Mouse (Mus musculus) thymus, adult 18-20 months (tissue): ENCODE measurements around the gene Mns1.
"Not testable (repeated sequence)": the region's sequence is repeated elsewhere in the genome, so short reads cannot be mapped to it uniquely, and the experiment has no call there.

Source experiments
- DNase-seq, 2 experiments: peaks; one replicate each; pipeline ENCODE4 v3.0.0; 2022; ENCODE audit warnings: mixed read lengths in 2 of 2

Mns1 gene

DNA sequence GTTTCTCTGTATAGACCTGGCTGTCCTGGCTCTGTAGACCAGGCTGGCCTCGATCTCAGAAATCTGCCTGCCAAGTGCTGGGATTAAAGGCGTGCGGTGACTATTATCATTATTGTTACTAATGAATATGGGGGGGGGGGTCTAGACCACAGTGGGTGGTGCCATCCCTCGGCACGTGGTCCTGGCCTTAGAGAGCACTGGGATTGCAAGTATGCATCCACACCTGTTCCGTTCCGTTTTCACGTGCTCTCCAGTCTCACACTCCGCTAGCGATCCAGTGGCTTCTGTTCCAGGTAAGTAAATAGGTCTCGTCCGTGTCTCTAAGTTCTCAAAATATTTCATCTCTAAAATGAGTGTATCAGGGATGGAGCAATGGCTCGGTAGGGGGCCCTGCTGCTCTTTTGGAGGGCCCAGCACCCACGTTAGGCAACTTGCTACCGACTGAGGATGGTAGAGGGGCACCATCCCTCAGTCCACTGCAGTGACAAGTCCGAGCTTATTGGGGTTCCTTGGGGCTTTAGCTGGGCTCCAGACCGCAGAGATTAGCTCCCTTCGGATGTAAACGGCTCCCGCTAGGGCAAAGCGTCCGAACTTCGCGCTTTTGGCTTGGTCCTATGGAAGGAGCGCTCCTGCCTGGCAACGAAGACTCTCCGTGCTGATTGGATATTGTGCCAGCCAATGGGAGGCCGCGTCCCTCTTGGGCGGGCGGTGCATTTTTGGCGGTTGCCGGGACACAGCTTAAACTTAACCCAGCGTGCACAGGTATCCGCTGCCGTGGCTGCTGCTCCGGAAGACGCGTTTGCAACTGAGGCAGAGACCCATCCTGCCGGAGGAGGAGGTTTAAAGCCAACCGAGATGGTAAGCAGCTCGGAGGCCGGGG is at the start of gene Mns1:
Gene Mns1, plus strand, starts transcription at position 190 of the 880 bp plus-strand sequence.
- peak; percentile 89 to 93 for DNase-seq

GRCm38 (mm10) chr9:72388934-72389333 is 48.9 kb upstream of the Mns1 start:
- DNase-seq, result no peak

- DNase-seq, result no peak
Observed at GRCm38 (mm10) chr9:72389431-72390002, 48.3 kb upstream of the Mns1 start.

- peak; percentile 90 to 95 for DNase-seq
Observed at GRCm38 (mm10) chr9:72390321-72391077, 47.3 kb upstream of the Mns1 start.

DNA sequence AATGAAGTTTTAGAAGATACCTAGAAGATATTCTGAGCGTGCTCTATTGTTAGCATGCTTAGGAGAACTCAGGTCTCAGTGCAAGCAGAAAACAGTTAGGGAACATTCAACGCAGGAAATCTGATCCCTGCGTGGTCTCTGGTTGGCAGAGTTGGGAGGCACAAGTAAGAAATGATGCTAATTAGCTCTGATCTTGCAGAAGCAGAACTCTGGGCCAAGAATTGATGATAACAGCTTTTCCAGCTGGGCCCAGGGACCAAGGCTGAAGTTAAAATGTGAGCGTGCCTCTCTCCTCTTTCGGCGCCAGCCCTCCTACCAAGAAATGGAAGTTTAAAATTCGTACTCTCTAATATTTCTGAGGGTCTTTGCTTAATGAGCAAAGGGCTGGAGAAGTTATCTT is 45.1 kb upstream of the Mns1 start:
- DNase-seq, result no peak

GRCm38 (mm10) chr9:72393238-72393637 is 44.6 kb upstream of the Mns1 start:
- no peak for DNase-seq

DNA sequence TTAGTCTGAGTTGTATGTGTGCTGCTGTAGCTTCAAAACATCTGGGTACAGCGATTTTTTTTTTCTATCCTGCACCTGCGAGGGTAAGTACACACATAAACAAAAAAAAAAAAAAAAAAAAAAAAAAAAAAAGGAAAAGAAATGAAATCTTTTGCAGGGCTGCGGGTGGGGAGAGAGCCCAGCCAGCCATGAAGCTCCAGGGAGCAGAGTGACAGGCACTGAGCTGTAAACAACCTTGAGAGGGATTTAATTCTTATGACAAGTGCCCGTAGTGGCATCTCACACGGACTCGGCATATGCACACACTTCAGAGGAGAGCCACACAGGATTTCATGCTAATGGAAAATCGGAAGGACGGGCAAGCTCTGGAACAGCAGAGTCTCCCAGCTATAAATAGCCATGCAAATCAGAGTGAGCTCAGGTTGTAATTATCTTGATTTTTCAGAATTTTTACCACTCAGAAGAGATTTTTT is 43.9 kb upstream of the Mns1 start:
- peak in 1 of 2 experiments; percentile 73 for DNase-seq

DNA sequence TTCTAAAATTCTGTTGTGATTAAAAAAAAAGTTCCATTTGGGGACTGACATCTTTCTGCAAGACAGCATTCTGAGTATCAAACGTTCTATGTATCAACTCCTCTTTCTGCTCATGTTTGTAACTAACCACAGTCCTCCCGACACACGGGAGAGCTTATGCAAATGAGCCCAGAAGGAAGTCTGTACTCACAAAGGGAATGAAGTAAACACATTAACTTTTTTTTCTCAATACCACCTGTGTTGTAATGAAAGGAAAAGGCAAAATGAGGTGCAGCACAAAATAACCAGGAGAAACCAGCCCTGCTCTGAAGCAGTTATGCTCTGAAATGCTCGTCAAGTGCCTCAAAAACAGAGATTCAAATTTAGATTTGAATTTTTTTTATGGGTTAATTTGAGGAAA is 37.7 kb upstream of the Mns1 start:
- DNase-seq, result no peak

DNA sequence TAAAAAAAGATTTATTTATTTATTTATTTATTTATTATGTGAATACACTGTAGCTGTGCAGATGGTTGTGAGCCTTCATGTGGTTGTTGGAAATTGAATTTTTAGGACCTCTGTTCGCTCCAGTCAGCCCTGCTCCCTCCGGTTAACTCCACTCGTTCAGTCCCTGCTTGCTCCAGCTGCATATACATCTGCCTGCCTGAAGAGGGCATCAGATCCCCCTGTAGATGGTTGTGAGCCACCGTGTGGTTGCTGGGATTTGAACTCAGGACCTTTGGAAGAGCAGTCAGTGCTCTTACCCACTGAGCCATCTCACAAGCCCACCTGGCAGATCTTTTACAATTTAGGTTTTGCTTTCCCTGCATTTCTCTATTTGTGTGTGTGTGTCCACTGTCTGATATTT is 36.0 kb upstream of the Mns1 start:
- DNase-seq, result not testable (repeated sequence)

DNA sequence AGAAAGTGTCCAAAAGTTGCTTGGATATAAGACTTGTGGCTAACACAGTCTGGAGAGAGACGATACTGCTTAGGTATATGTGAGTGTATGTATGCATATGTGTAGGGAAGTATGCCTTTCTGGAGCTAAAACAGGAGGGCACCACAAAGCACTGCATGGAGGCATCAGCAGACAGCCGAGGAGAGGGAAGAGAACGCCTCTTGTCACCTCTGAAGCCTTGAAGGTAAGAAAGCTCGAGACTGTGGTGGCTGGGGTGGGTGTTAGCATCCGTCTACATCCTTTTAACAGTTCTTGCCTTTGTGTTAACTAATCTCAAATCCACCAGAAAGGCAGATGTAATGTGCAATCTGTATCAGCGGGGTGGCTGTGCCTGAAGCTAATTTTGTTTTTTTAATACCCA is 34.4 kb upstream of the Mns1 start:
- no peak for DNase-seq

DNA sequence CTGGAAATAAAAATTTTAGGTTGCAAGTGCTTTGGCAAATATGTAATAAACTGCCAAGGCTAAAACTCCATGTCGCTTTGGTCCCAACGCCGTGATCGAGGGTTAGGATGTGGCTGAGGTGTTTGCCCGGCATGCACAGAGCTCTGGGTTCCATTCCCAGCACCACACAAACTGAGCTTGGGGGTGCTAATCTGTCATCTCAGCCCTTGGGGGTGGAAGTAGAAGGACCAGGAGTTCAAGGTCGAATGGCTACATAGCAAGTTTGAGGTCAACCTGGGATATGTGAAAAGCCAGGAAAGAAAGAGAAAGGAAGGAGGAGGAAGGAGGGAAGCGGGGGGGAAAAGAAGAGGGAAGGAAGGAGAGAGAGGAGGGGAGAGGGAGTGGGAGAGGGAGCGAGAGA is 33.4 kb upstream of the Mns1 start:
- no peak for DNase-seq

GRCm38 (mm10) chr9:72404934-72405333 is 32.9 kb upstream of the Mns1 start:
- no peak for DNase-seq

- no peak for DNase-seq
Observed at GRCm38 (mm10) chr9:72405882-72406638, 31.8 kb upstream of the Mns1 start.

GRCm38 (mm10) chr9:72408131-72408586 is 29.7 kb upstream of the Mns1 start:
- DNase-seq, result peak; percentile 80 to 85

GRCm38 (mm10) chr9:72409381-72410225 is 28.2 kb upstream of the Mns1 start:
- no peak for DNase-seq

DNA sequence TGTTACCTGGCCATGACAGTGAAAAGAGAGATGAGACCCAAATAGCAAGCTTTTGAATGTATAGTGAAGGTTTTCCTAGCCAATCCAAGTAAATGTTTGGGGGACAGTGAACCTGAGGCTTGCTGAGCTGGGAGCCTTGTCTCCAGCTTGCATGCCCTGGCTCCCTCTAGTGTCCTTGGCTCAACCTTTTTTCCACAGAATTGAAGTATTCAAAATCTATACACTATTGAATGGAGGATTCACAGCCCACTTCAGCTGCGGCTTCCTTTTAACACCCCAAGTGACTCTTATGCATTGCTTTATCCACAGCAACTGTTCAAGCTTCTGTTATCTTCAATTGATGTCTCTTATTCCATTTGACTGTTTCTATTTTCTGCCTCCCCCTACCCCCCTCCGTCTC is 26.1 kb upstream of the Mns1 start:
- DNase-seq, result no peak

DNA sequence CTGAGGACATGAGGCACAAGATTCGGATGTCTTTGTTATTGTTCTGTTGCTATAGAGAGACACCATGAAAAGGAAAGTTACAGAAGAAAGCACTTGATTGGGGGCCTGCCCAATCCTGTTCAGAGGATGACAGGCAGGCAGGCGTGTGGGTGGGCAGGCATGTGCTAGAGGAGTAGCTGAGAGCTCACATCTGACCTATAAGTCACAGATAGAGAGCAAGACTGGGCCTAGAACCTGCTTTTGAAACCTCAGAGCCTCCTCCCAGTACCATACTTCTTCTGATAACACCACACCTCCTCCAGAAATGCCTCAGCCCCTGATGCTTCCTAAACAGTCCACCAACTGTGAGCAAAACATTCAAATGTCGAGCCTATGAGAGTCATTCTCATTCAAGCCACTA is 19.4 kb upstream of the Mns1 start:
- DNase-seq, result no peak

GRCm38 (mm10) chr9:72420490-72420889 is 17.3 kb upstream of the Mns1 start:
- DNase-seq, result no peak

- DNase-seq, result no peak
Observed at GRCm38 (mm10) chr9:72422284-72422683, 15.5 kb upstream of the Mns1 start.

DNA sequence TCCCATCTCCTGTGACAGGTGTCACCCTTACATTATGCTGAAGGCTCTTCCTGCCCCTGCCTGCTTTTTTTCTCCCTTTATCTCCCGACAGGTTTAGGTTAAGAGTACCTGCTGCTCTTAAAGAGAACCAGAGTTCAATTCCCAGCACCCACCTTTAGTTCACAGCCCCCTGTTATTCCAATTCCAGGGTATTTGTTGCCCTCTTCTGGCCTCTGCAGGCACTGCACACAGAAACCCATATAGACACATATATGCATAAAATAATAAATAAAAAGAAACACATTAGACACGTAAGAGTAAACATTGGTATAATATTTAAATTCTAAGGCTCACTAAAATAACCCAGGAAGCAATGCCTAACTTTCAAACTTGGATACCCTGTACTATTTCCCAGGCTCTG is 15.1 kb upstream of the Mns1 start:
- no peak for DNase-seq

GRCm38 (mm10) chr9:72425300-72425850 is 12.4 kb upstream of the Mns1 start:
- no peak for DNase-seq
